Mouse (Mus musculus): Measurements from ENCODE around the gene Chn2. TPM values are rescaled to one million over a fixed set of nuclear protein-coding genes. Genes with fewer than 3 reads are reported as not detected.

The Chn2 gene
- total and polyA plus RNA-seq, 3 experiments: not detected

- no peak overlapping the region for H3K4me3 ChIP-seq (replicated peaks in 1 of 3; ENCODE audit: low read depth in 2 of 3, low read length in 2 of 3, poor library complexity in 1 of 3)
- no peak overlapping the region for H3K9ac ChIP-seq (ENCODE audit: insufficient read depth, low read depth)
- no peak overlapping the region for H3K27ac ChIP-seq (ENCODE audit: insufficient read depth, low read depth)
- H3K4me2 ChIP-seq (ENCODE audit: insufficient read depth, low read depth, poor library complexity, severe bottlenecking): no peak overlapping the region
- H3K4me1 ChIP-seq (ENCODE audit: control insufficient read depth in 1 of 2, insufficient read depth in 2 of 2): peaks cover 0 to 13% of the 10 kb centered on the region in 2 experiments; a peak in 2 of 4 replicates
- no peak for DNase-seq (ENCODE audit: extremely low read depth)
- H3K79me2 ChIP-seq (replicated peaks; ENCODE audit: control insufficient read depth, extremely low read depth, insufficient read depth, poor library complexity, severe bottlenecking): no peaks in the 10 kb centered on the region
- TF ChIP-seq JUND (conservative IDR thresholded peaks at IDR 0.05; ENCODE audit: low read depth, low read length): no peak
- no peak for TF ChIP-seq USF1 (IDR thresholded peaks at IDR 0.05; ENCODE audit: low read depth, low read length)
- TF ChIP-seq IRF4 (IDR thresholded peaks at IDR 0.05; ENCODE audit: low read depth, low read length): no peak
- TF ChIP-seq CHD1 (IDR thresholded peaks at IDR 0.05; ENCODE audit: low read depth, low read length): no peak
- TF ChIP-seq MAZ (IDR thresholded peaks at IDR 0.05; ENCODE audit: low read depth, low read length): no peak
- no peak for TF ChIP-seq MXI1 (IDR thresholded peaks at IDR 0.05; ENCODE audit: low read depth, low read length)
- no peak for TF ChIP-seq NRF1 (IDR thresholded peaks at IDR 0.05; ENCODE audit: low read depth, low read length)
- dilution Hi-C loops (cut with MboI; ENCODE audit: extremely low pct_ligation_motif_present, extremely low pct_unique_long_range_greater_than_20kb, low sequenced_read_pairs) (no loop called here), in situ Hi-C loops (cut with MboI; ENCODE audit: low pct_ligation_motif_present, low pct_unique_long_range_greater_than_20kb, low sequenced_read_pairs) (no loop called here)
- no peaks in the 10 kb centered on the region for H3K27me3 ChIP-seq (replicated peaks)
- no peaks in the 10 kb centered on the region for H3K36me3 ChIP-seq (replicated peaks in 1 of 2; ENCODE audit: control insufficient read depth in 1 of 2, insufficient read depth in 1 of 2, low read length in 1 of 2)
- H3K9me3 ChIP-seq (replicated peaks; ENCODE audit: low read length): no peaks in the 10 kb centered on the region
Observed at GRCm38 (mm10) chr6:54060258-54060657, 20.9 kb downstream of the Chn2 start.

DNA sequence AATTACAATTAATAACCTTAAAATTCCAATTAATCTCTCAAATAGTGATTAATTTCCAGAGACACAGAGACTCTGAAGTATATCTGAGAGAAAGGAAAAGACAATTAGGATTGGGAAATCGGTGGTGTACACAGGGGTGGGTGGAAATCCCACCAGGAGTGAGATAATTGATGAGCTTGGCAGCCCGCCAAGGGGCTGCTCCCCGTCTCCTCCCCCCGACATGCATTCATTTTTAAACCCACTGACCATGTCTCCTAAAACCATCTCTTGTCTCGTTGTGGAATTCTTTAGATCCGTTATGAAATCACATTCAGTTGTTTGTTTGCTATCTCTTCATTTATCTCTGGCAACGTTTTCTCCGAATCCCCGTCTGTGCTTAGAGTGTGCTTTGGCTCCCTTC is 22.0 kb downstream of the Chn2 start:
- Histone ChIP-seq H3K4me2 (ENCODE audit: insufficient read depth, low read depth, poor library complexity, severe bottlenecking) (no peak overlapping the region), H3K4me1 (ENCODE audit: control insufficient read depth in 1 of 2, insufficient read depth in 2 of 2) (peaks cover 0 to 10% of the 10 kb centered on the region in 2 experiments; a peak in 2 of 4 replicates), H3K27ac (ENCODE audit: insufficient read depth, low read depth) (no peak overlapping the region), H3K4me3 (replicated peaks in 1 of 3; ENCODE audit: low read depth in 2 of 3, low read length in 2 of 3, poor library complexity in 1 of 3) (no peak overlapping the region), H3K79me2 (replicated peaks; ENCODE audit: control insufficient read depth, extremely low read depth, insufficient read depth, poor library complexity, severe bottlenecking) (no peaks in the 10 kb centered on the region), H3K9ac (ENCODE audit: insufficient read depth, low read depth) (no peak overlapping the region), H3K27me3 (replicated peaks) (no peaks in the 10 kb centered on the region), H3K36me3 (replicated peaks in 1 of 2; ENCODE audit: control insufficient read depth in 1 of 2, insufficient read depth in 1 of 2, low read length in 1 of 2) (no peaks in the 10 kb centered on the region), H3K9me3 (replicated peaks; ENCODE audit: low read length) (no peaks in the 10 kb centered on the region)
- in situ Hi-C loops (cut with MboI; ENCODE audit: low pct_ligation_motif_present, low pct_unique_long_range_greater_than_20kb, low sequenced_read_pairs): no loop called here
- TF ChIP-seq ZKSCAN1 (IDR thresholded peaks at IDR 0.05; ENCODE audit: borderline replicate concordance, low read depth, low read length) (no peak), NELFE (IDR thresholded peaks at IDR 0.05; ENCODE audit: low read depth, low read length) (no peak), ETS1 (conservative IDR thresholded peaks at IDR 0.05; ENCODE audit: low read depth, low read length) (no peak), TCF12 (IDR thresholded peaks at IDR 0.05; ENCODE audit: low read depth, low read length) (no peak), E2F4 (IDR thresholded peaks at IDR 0.05; ENCODE audit: insufficient replicate concordance, low read depth, low read length) (no peak), CTCF (conservative IDR thresholded peaks at IDR 0.05 in 1 of 2, IDR thresholded peaks at IDR 0.05 in 1 of 2; ENCODE audit: low read depth in 2 of 2, low read length in 2 of 2) (no peak), RCOR1 (conservative IDR thresholded peaks at IDR 0.05; ENCODE audit: low read depth, low read length) (no peak), JUND (conservative IDR thresholded peaks at IDR 0.05; ENCODE audit: low read depth, low read length) (no peak), CHD1 (IDR thresholded peaks at IDR 0.05; ENCODE audit: low read depth, low read length) (no peak), MAX (IDR thresholded peaks at IDR 0.05; ENCODE audit: low read length) (no peak), TBP (conservative IDR thresholded peaks at IDR 0.05; ENCODE audit: low read depth, low read length) (no peak), IRF4 (IDR thresholded peaks at IDR 0.05; ENCODE audit: low read depth, low read length) (no peak), NRF1 (IDR thresholded peaks at IDR 0.05; ENCODE audit: low read depth, low read length) (no peak), GABPA (IDR thresholded peaks at IDR 0.05; ENCODE audit: insufficient replicate concordance, low read depth, low read length) (no peak), SIN3A (IDR thresholded peaks at IDR 0.05; ENCODE audit: low read length) (no peak)
- dilution Hi-C loops (cut with MboI; ENCODE audit: extremely low pct_ligation_motif_present, extremely low pct_unique_long_range_greater_than_20kb, low sequenced_read_pairs): no loop called here
- DNase-seq (ENCODE audit: extremely low read depth): no peak
